Mouse (Mus musculus) right cerebral cortex, postnatal 4 days (tissue): ENCODE measurements around the gene Fbxl17.

Experiments
- DNase-seq: peaks from one replicate; pipeline ENCODE4 v3.0.0-alpha.2; 2022

The Fbxl17 gene

DNA sequence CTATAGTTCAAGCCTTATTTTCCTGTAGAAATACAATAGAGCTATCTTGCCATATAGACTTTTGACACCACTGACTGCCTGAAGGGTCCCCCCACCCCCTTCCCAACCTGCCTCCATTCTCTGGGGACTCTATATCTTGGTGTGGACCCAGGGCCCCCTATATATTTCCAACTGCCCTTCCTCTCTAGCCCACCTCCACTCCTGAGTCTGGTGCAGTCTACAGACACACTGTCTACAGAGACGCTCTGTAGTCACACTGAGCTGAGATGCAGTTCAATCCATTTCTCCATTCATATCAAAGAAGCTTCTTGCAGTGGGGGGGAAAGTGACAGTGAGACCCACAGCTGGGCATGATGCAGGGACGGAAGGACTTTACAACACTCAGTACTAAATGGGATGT lies 226.5 kb downstream of the Fbxl17 start:
- no peak for DNase-seq

GRCm38 (mm10) chr17:63272914-63273313 lies 226.9 kb downstream of the Fbxl17 start:
- no peak for DNase-seq

GRCm38 (mm10) chr17:63271000-63271399 lies 228.8 kb downstream of the Fbxl17 start:
- no peak for DNase-seq

GRCm38 (mm10) chr17:63270513-63270912 lies 229.3 kb downstream of the Fbxl17 start:
- no peak for DNase-seq

GRCm38 (mm10) chr17:63262674-63263073 lies 237.1 kb downstream of the Fbxl17 start:
- DNase-seq: no peak

DNA sequence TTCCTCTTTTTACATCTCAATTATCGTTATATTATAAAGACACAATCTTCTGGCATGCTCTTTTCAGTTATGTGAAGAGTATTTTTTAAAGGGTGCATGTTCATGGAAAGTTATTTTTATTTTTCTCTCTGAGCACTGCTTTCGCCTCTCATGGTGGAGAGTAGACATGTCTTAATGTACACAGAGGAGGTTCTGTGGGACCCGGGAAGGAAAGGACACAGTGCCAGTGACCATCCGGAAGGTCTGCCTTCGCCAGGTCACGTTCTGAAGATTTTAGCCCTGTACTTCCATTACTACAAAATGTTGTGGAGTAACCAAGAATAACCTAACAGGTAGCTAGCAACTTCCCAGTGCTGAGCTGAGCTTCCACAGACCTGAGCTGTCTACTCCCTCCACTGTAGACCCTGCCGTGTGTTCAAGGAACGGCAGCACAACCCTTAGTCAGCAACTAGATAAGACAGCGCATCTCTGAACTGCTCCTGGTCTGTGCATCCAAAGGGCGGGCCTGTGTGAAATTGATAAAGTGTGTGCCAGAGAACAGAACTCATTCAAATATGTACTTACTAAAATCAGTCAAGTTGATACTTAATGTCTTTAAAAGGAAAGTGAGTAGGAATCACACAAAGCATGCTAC lies 238.2 kb downstream of the Fbxl17 start:
- no peak for DNase-seq

GRCm38 (mm10) chr17:63259091-63259490 lies 240.7 kb downstream of the Fbxl17 start:
- DNase-seq: no peak

GRCm38 (mm10) chr17:63246144-63246619 lies 253.6 kb downstream of the Fbxl17 start:
- DNase-seq: no peak

GRCm38 (mm10) chr17:63245472-63245871 lies 254.3 kb downstream of the Fbxl17 start:
- no peak for DNase-seq

GRCm38 (mm10) chr17:63242761-63243160 lies 257.1 kb downstream of the Fbxl17 start:
- no peak for DNase-seq

GRCm38 (mm10) chr17:63240731-63241106 lies 259.1 kb downstream of the Fbxl17 start:
- DNase-seq: no peak

- no peak for DNase-seq
Measured at GRCm38 (mm10) chr17:63240021-63240730, 259.6 kb downstream of the Fbxl17 start.

DNA sequence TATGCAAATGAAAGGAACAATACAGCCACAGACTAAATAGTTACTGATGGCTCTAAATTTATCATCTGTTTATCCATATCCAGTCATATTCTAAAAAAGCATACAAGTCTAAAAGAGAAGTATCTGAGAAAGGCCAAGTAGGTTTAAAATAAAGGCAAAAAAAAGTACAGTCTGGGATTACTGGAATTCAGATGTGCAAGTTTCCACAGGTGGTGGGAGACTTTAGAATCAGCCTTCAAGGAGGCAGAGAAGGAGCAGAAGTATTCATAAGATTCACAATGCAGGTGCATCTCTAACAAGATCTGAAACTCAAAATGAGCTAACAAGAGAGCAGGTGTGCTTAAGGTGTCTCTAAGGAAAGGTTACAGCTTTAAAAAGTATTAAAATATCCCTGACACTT lies 263.0 kb downstream of the Fbxl17 start:
- DNase-seq: no peak

- DNase-seq: no peak
Measured at GRCm38 (mm10) chr17:63236221-63236620, 263.6 kb downstream of the Fbxl17 start.

GRCm38 (mm10) chr17:63235821-63236220 lies 264.0 kb downstream of the Fbxl17 start:
- no peak for DNase-seq

- DNase-seq: no peak
Measured at GRCm38 (mm10) chr17:63229111-63229510, 270.7 kb downstream of the Fbxl17 start.

- no peak for DNase-seq
Measured at GRCm38 (mm10) chr17:63226380-63226779, 273.4 kb downstream of the Fbxl17 start.

DNA sequence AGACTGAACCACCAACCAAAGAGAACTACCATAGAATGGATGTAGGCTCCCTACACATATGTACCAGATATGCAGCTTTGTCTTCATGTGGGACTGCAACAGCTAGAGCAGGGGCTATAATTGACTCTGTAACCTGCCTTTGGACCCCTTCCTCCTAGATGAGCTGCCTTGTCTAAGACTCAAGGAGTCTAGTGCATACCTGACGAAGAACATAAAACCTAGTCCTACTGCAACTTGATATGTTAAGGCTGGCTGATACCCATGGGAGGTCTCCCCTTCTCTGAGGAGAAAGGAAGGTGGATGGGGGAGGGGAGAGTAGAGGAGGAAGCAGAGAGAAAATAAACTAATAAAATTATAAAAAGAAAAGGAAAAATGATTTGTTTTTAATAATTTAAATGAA lies 273.9 kb downstream of the Fbxl17 start:
- DNase-seq: no peak

GRCm38 (mm10) chr17:63223675-63224074 lies 276.1 kb downstream of the Fbxl17 start:
- DNase-seq: no peak

DNA sequence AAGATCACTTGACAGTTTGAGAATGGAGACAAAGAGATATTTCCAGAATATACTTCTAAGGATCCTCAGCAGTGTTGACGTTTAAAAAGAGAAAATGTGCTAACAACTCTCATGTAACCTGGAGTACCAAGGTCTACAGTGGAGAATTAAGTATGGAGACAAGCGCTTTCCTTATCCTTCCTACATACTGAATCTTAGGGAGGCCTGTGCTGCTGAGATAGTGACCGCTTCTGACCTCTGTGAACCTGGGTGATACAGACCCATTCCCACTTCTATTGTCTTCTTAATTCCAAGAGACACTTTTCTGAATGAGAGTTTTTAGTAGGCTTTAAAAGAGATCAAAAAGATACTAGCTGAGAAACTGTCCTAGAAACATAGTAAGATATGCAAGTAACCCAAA lies 278.2 kb downstream of the Fbxl17 start:
- no peak for DNase-seq

- DNase-seq: no peak
Measured at GRCm38 (mm10) chr17:63220821-63221220, 279.0 kb downstream of the Fbxl17 start.

GRCm38 (mm10) chr17:63217016-63217415 lies 282.8 kb downstream of the Fbxl17 start:
- no peak for DNase-seq

- DNase-seq: no peak
Measured at GRCm38 (mm10) chr17:63212018-63212417, 287.8 kb downstream of the Fbxl17 start.

DNA sequence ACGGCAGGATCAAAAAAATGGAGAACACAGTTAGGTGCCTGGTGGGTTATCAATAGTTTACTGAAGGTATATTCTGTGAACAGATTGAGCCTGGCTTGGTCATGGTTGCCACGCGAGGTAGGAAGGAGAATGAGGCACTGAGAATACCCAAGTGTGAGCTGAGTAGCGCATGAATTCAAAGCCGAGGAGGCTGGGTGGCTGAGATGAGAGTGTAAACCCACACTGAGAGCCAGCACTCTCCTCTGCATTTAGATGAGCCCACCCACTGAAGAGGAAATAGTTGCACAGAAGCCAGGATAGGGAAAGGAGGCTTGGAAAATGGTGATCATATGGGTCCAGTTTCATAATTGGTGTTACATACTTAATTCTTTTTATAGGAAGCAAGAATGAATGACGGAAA lies 290.7 kb downstream of the Fbxl17 start:
- no peak for DNase-seq

GRCm38 (mm10) chr17:63208346-63208745 lies 291.5 kb downstream of the Fbxl17 start:
- DNase-seq: no peak
